Mouse (Mus musculus) stomach, postnatal 0 days (tissue): Measurements from ENCODE around the gene Vmn2r1. TPM values are rescaled to one million over a fixed set of nuclear protein-coding genes. Genes with fewer than 3 reads are reported as not detected.

ENCODE experiments used
- ATAC-seq: fragments of 200-750 bp; cut with Nextera tagmentation; 2 replicates; pipeline ENCODE4 v1.8.0; 2017; ENCODE audit not compliant: low FRiP score, low TSS enrichment
- DNase-seq: peaks from one replicate; pipeline ENCODE4 v3.0.0-alpha.2; 2016; ENCODE audit warnings: low spot score
- H3K27ac ChIP-seq: fragments of 300-500 bp; sonication (generic); replicated peaks from 2 replicates; pipeline ENCODE4 v1.5.1; 2014; ENCODE audit warnings: mild to moderate bottlenecking, control low read depth
- H3K27me3 ChIP-seq: fragments of 300-500 bp; sonication (generic); 2 replicates; pipeline ENCODE4 v1.6.1; 2014; ENCODE audit warnings: low read length; ENCODE audit not compliant: control insufficient read depth, insufficient read depth
- H3K36me3 ChIP-seq: fragments of 300-500 bp; sonication (generic); 2 replicates; pipeline ENCODE4 v1.6.1; 2014; ENCODE audit warnings: low read length, mixed read lengths; ENCODE audit not compliant: control insufficient read depth, insufficient read depth
- H3K4me1 ChIP-seq: fragments of 300-500 bp; sonication (generic); replicated peaks from 2 replicates; pipeline ENCODE4 v1.6.1; 2014; ENCODE audit warnings: antibody characterized with exemption; ENCODE audit not compliant: control insufficient read depth, insufficient read depth
- H3K4me2 ChIP-seq: fragments of 300-500 bp; sonication (generic); replicated peaks from 2 replicates; pipeline ENCODE4 v1.6.1; 2014; ENCODE audit warnings: low read depth, mild to moderate bottlenecking, control low read depth, moderate library complexity
- H3K4me3 ChIP-seq: fragments of 300-500 bp; sonication (generic); 2 replicates; pipeline ENCODE4 v1.5.1; 2014; ENCODE audit warnings: low read depth, low read length, control low read depth
- H3K9ac ChIP-seq: fragments of 300-500 bp; sonication (generic); 2 replicates; pipeline ENCODE4 v1.6.1; 2014; ENCODE audit warnings: mild to moderate bottlenecking, low read length, control low read depth, mixed read lengths
- H3K9me3 ChIP-seq: fragments of 300-500 bp; sonication (generic); 2 replicates; pipeline ENCODE4 v1.6.1; 2016; ENCODE audit warnings: low read length; ENCODE audit not compliant: control insufficient read depth
- CTCF ChIP-seq: IDR thresholded peaks from 2 replicates; pipeline ENCODE4 v1.5.1; 2016; ENCODE audit warnings: antibody characterized with exemption, low read depth, mild to moderate bottlenecking, moderate library complexity
- EP300 ChIP-seq: optimal IDR thresholded peaks from 2 replicates; pipeline ENCODE3; 2016; ENCODE audit warnings: antibody characterized with exemption
- WGBS: fragments of 180-500 bp; shearing (Covaris S2); extraction: QIAGEN DNeasy Blood & Tissue Kit; methylation state at CpG from one replicate; pipeline ENCODE4 v1.1.7; 2014; 5-methylcytosine and 5-hydroxymethylcytosine counted together
- polyA plus RNA-seq: library from polyadenylated mRNA; unstranded; fragments of >200 nt; fragmentation: Nextera tagmentation; extraction: Ambion mirVana; gene quantifications from 2 replicates; pipeline ENCODE4 v1.2.1, GENCODE M21; 2015

Gene Vmn2r1
- 0.05 and 0.06 TPM in 2 replicates for polyA plus RNA-seq

GRCm38 (mm10) chr3:64081247-64081646, at the start of gene Vmn2r1:
Vmn2r1 (plus strand) TSS chr3:64081547.
- Histone ChIP-seq H3K4me2 (no peak within 1 kb of the TSS), H3K36me3 (no peaks in the 10 kb centered on the region), H3K4me1 (no peaks in the 10 kb centered on the region), H3K27me3 (no peaks in the 10 kb centered on the region), H3K9ac (no peak within 1 kb of the TSS), H3K4me3 (no peak within 1 kb of the TSS), H3K9me3 (no peaks in the 10 kb centered on the region), H3K27ac (no peak within 1 kb of the TSS)
- ATAC-seq = no peak
- 75% methylated on average over 4 of the region's 4 CpGs for WGBS
- no peak for TF ChIP-seq CTCF
- no peak for TF ChIP-seq EP300
- no peak for DNase-seq

- Histone ChIP-seq H3K36me3 (no peaks in the 10 kb centered on the region), H3K27ac (no peak overlapping the region), H3K27me3 (no peaks in the 10 kb centered on the region), H3K9me3 (no peaks in the 10 kb centered on the region), H3K4me3 (no peak overlapping the region), H3K4me1 (no peaks in the 10 kb centered on the region), H3K4me2 (no peak overlapping the region), H3K9ac (no peak overlapping the region)
- 66% methylated on average over 7 of the region's 7 CpGs for WGBS
- ATAC-seq (no peak), DNase-seq (no peak)
- TF ChIP-seq CTCF (no peak), EP300 (no peak)
These were observed 43.1 kb upstream of the Vmn2r1 start for GRCm38 (mm10) chr3:64038136-64038841.

GRCm38 (mm10) chr3:64039818-64040784, 41.2 kb upstream of the Vmn2r1 start:
- H3K27ac ChIP-seq = no peak overlapping the region
- WGBS = 6% methylated on average over 25 of the region's 25 CpGs

GRCm38 (mm10) chr3:64112707-64113106, 31.4 kb downstream of the Vmn2r1 start:
- DNase-seq (no peak), ATAC-seq (no peak)
- no peaks in the 10 kb centered on the region for H3K36me3 ChIP-seq
- H3K27ac ChIP-seq = no peak overlapping the region
- H3K9me3 ChIP-seq = no peaks in the 10 kb centered on the region
- no peak overlapping the region for H3K4me3 ChIP-seq
- H3K4me2 ChIP-seq = no peak overlapping the region
- no peak for TF ChIP-seq CTCF
- no peak for TF ChIP-seq EP300
- 85% methylated on average over 1 of the region's 1 CpGs for WGBS
- H3K9ac ChIP-seq = no peak overlapping the region
- no peaks in the 10 kb centered on the region for H3K27me3 ChIP-seq
- H3K4me1 ChIP-seq = no peaks in the 10 kb centered on the region

More at GRCm38 (mm10) chr3:64039818-64040784, 41.2 kb upstream of the Vmn2r1 start:
- no peaks in the 10 kb centered on the region for H3K4me1 ChIP-seq
- H3K9me3 ChIP-seq = no peaks in the 10 kb centered on the region
- DNase-seq = peak; percentile 90
- H3K9ac ChIP-seq = peak overlapping the region; percentile 55
- peak; percentile 77 for ATAC-seq
- H3K4me2 ChIP-seq = peak overlapping the region; percentile 70
- peak overlapping the region; percentile 43 for H3K4me3 ChIP-seq
- no peaks in the 10 kb centered on the region for H3K36me3 ChIP-seq
- TF ChIP-seq EP300 = no peak
- peak; percentile 90 for TF ChIP-seq CTCF
- no peaks in the 10 kb centered on the region for H3K27me3 ChIP-seq

- Histone ChIP-seq H3K36me3 (no peaks in the 10 kb centered on the region), H3K4me3 (no peak overlapping the region), H3K27ac (no peak overlapping the region), H3K9me3 (no peaks in the 10 kb centered on the region), H3K27me3 (no peaks in the 10 kb centered on the region), H3K9ac (no peak overlapping the region), H3K4me1 (no peaks in the 10 kb centered on the region), H3K4me2 (no peak overlapping the region)
- no peak for DNase-seq
- no peak for ATAC-seq
- TF ChIP-seq EP300 (no peak), CTCF (no peak)
- WGBS = 75% methylated on average over 11 of the region's 11 CpGs
These were observed 32.2 kb downstream of the Vmn2r1 start for GRCm38 (mm10) chr3:64113352-64114046.
